Mouse (Mus musculus) midbrain, postnatal 0 days (tissue): Measurements from ENCODE around the gene Cxcr4. TPM values are rescaled to one million over a fixed set of nuclear protein-coding genes. Genes with fewer than 3 reads are reported as not detected.

ENCODE experiments used
- ATAC-seq: fragments of 200-750 bp; cut with Nextera tagmentation; 2 replicates; pipeline ENCODE4 v1.8.0; 2017; ENCODE audit warnings: moderate number of reproducible peaks, mild to moderate bottlenecking, moderate TSS enrichment, moderate library complexity; ENCODE audit not compliant: low FRiP score
- DNase-seq: peaks from one replicate; pipeline ENCODE4 v3.0.0-alpha.2; 2015; ENCODE audit warnings: low spot score
- H3K27ac ChIP-seq: fragments of 300-500 bp; sonication (generic); 2 replicates; pipeline ENCODE4 v1.5.1; 2014; ENCODE audit warnings: low read depth, mild to moderate bottlenecking, low read length, mixed read lengths
- H3K27me3 ChIP-seq: fragments of 300-500 bp; sonication (generic); 2 replicates; pipeline ENCODE4 v1.6.1; 2014; ENCODE audit warnings: low read length, control low read depth, mixed read lengths; ENCODE audit not compliant: insufficient read depth
- H3K36me3 ChIP-seq: fragments of 300-500 bp; sonication (generic); 2 replicates; pipeline ENCODE4 v1.6.1; 2014; ENCODE audit warnings: low read length, control low read depth, mixed read lengths; ENCODE audit not compliant: insufficient read depth
- H3K4me1 ChIP-seq: fragments of 300-500 bp; sonication (generic); 2 replicates; pipeline ENCODE4 v1.6.1; 2014; ENCODE audit warnings: mild to moderate bottlenecking, control low read depth, antibody characterized with exemption, low read length, mixed read lengths; ENCODE audit not compliant: insufficient read depth
- H3K4me2 ChIP-seq: fragments of 300-500 bp; sonication (generic); 2 replicates; pipeline ENCODE4 v1.6.1; 2014; ENCODE audit warnings: low read depth, mild to moderate bottlenecking, low read length, mixed read lengths; ENCODE audit not compliant: poor library complexity, severe bottlenecking
- H3K4me3 ChIP-seq: fragments of 300-500 bp; sonication (generic); 2 replicates; pipeline ENCODE4 v1.5.1; 2014; ENCODE audit warnings: low read depth, mild to moderate bottlenecking, low read length, moderate library complexity
- H3K9ac ChIP-seq: fragments of 300-500 bp; sonication (generic); replicated peaks from 2 replicates; pipeline ENCODE4 v1.6.1; 2014; ENCODE audit warnings: mild to moderate bottlenecking, low read length, moderate library complexity, mixed read lengths; ENCODE audit not compliant: poor library complexity, severe bottlenecking
- H3K9me3 ChIP-seq: fragments of 300-500 bp; sonication (generic); 2 replicates; pipeline ENCODE4 v1.6.1; 2016; ENCODE audit warnings: low read length, control low read depth
- CTCF ChIP-seq: IDR thresholded peaks from 2 replicates; pipeline ENCODE4 v1.5.1; 2016; ENCODE audit warnings: antibody characterized with exemption, mild to moderate bottlenecking
- WGBS: fragments of 180-500 bp; shearing (Covaris S2); extraction: QIAGEN DNeasy Blood & Tissue Kit; methylation state at CpG from one replicate; pipeline ENCODE4 v1.1.7; 2014; 5-methylcytosine and 5-hydroxymethylcytosine counted together
- polyA plus RNA-seq: library from polyadenylated mRNA; unstranded; fragments of >200 nt; fragmentation: Nextera tagmentation; extraction: Ambion mirVana; gene quantifications from 2 replicates; pipeline ENCODE4 v1.2.1, GENCODE M21; 2015
- total RNA-seq: library from RNA; depleted of rRNA; stranded (reverse); fragments of >200 nt; gene quantifications from 2 replicates; pipeline ENCODE4 v1.2.3, GENCODE M21; 2014

Cxcr4 gene
- total and polyA plus RNA-seq, 2 experiments from 2014 or later, result 1.7 to 28.5 TPM

DNA sequence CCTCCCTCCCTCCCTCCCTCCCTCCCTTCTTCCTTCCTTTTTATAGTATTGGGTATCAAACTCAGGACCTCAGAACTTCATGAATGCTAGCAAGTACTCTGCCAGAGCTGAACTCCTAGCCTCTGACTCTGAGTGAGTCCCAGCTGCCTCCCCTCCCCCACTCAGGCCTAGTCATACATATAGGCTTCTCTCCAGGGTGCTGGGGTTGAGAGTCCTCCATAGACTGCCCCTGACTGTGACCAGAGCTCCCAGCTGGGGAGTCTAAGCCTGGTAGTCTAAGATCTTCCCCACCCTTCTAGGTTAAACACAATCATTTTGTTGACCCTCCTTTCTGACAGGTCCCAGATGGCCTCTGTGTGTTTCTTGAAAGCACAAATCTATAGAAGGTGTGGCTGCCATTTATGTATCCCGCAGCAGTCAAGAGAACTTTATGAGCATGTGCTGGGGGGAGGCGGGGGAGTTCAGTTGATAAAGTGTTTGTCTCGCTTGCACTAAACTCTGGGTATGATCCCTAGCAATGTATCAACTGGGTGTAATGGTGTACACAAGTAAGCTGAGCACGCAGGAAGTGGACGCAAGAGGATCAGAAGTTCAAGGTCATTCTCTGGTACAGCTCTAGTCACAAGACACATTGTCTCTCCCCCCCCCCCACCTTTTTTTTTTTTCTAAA lies 10.1 kb upstream of the Cxcr4 start:
- H3K4me3 ChIP-seq, result no peak overlapping the region
- H3K36me3 ChIP-seq, result no peaks in the 10 kb centered on the region
- WGBS, result 91% methylated on average over 5 of the region's 5 CpGs
- DNase-seq, result no peak
- no peak for TF ChIP-seq CTCF
- H3K27me3 ChIP-seq, result no peaks in the 10 kb centered on the region
- no peaks in the 10 kb centered on the region for H3K4me1 ChIP-seq
- H3K4me2 ChIP-seq, result no peak overlapping the region
- H3K27ac ChIP-seq, result no peak overlapping the region
- H3K9ac ChIP-seq, result no peak overlapping the region
- no peaks in the 10 kb centered on the region for H3K9me3 ChIP-seq
- no peak for ATAC-seq

DNA sequence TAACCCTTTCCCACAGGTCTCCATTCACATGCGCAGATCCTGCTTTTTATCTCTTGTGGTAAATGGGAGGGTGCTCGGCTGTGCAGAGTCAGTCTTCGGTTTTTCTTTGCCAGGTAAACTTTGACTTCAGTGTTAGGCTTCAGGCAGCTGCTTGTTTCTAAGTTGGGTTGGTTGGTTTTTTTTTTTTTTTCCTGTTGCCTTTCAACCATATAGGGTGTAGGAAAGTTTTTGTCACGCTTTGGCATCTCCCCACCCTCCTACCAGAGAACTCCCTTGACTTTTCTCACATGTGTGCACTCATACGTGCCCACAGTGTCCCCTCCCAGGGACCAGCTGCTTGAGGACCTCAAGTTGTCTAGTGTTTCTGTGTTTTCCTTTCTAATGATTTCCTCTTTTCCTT lies 9.2 kb upstream of the Cxcr4 start:
- H3K36me3 ChIP-seq, result no peaks in the 10 kb centered on the region
- no peaks in the 10 kb centered on the region for H3K4me1 ChIP-seq
- no peak overlapping the region for H3K9ac ChIP-seq
- no peak overlapping the region for H3K27ac ChIP-seq
- ATAC-seq (no peak), DNase-seq (no peak)
- TF ChIP-seq CTCF, result no peak
- H3K27me3 ChIP-seq, result no peaks in the 10 kb centered on the region
- no peaks in the 10 kb centered on the region for H3K9me3 ChIP-seq
- H3K4me3 ChIP-seq, result no peak overlapping the region
- 74% methylated on average over 5 of the region's 5 CpGs for WGBS
- no peak overlapping the region for H3K4me2 ChIP-seq

DNA sequence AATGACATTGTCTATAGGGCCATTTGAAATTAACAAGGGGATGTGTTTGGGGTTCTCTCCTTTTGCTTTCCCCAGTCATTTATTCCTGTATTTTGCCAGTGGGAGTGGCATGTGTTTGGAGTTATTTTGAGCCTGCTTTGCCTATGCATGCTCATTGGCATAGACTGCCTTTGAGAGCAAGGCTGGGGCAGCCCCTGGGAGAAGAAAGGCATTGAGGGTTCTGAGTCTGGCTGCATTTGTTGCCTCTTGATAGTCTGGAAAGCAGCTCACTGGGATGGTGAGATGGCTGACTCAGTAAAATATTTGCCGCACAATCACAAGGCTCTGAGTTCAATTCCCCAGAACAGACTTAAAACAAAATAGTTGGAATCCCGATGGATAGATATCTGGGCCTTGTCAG lies 8.5 kb upstream of the Cxcr4 start:
- ATAC-seq (no peak), DNase-seq (no peak)
- H3K9ac ChIP-seq, result no peak overlapping the region
- TF ChIP-seq CTCF, result no peak
- WGBS, result 94% methylated on average over 2 of the region's 2 CpGs
- H3K27ac ChIP-seq, result no peak overlapping the region
- no peak overlapping the region for H3K4me3 ChIP-seq
- no peaks in the 10 kb centered on the region for H3K36me3 ChIP-seq
- no peaks in the 10 kb centered on the region for H3K27me3 ChIP-seq
- no peak overlapping the region for H3K4me2 ChIP-seq
- no peaks in the 10 kb centered on the region for H3K4me1 ChIP-seq
- no peaks in the 10 kb centered on the region for H3K9me3 ChIP-seq

DNA sequence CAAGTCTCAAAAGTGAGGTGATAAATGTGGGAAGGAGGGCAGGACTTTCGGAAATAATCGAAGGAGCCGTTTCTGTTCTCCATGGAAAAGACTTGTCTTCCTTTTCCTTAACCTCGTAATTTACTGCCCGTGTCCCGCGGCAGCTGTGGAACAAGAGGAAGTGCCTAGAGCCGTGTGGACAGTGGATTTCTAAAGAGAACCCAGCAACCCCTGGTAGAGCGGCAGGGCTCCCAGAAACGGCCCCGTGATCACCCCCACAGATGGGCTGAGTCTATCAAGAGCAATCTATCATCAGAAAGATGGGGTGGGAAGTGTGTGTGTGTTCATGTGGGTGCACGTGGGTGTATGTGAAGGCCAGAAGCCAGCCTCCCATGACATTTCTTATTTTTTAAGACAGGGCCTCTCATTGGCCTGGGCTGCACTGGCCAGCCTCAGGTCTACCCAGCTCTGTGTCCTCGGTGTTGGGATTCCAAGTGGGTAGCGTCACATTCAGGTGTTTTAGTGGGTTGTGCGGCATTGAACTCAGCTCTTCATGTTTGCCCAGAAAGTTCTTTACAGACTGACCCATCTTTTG lies 5.2 kb upstream of the Cxcr4 start:
- no peaks in the 10 kb centered on the region for H3K9me3 ChIP-seq
- H3K27me3 ChIP-seq, result no peaks in the 10 kb centered on the region
- no peak overlapping the region for H3K4me3 ChIP-seq
- H3K27ac ChIP-seq, result no peak overlapping the region
- TF ChIP-seq CTCF, result no peak
- peaks cover 6% of the 10 kb centered on the region; the same call in 1 of the 2 replicates for H3K4me1 ChIP-seq
- ATAC-seq, result no peak
- WGBS, result 84% methylated on average over 15 of the region's 15 CpGs
- H3K9ac ChIP-seq, result no peak overlapping the region
- H3K4me2 ChIP-seq, result no peak overlapping the region
- H3K36me3 ChIP-seq, result no peaks in the 10 kb centered on the region
- no peak for DNase-seq

DNA sequence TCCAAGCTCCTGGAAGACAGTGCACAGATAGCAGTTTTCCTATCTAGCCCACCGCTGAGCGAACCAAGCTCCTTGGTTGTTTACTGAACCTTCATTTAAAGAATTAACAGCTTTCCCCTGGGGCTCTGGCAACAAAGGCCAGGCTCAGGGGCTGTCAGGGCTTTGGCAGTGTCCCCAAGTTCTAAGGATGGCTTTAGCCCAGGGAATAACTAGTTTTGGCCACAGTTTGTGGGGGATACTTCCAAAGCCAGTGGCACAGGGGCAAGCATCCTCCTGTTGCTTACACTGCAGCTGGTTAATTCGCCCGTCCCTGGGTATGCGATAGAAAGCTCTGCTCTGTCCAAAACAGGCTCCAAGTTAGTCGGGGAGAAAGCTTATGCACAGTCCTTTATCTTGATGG lies 3.4 kb upstream of the Cxcr4 start:
- H3K27me3 ChIP-seq, result no peaks in the 10 kb centered on the region
- H3K4me2 ChIP-seq, result no peak overlapping the region
- H3K4me3 ChIP-seq, result no peak overlapping the region
- no peak overlapping the region for H3K27ac ChIP-seq
- TF ChIP-seq CTCF, result no peak
- DNase-seq (peak; percentile 77), ATAC-seq (no peak)
- no peak overlapping the region for H3K9ac ChIP-seq
- H3K4me1 ChIP-seq, result peaks cover 6% of the 10 kb centered on the region; the same call in 1 of the 2 replicates
- 12% methylated on average over 6 of the region's 6 CpGs for WGBS
- H3K36me3 ChIP-seq, result no peaks in the 10 kb centered on the region
- H3K9me3 ChIP-seq, result no peaks in the 10 kb centered on the region

DNA sequence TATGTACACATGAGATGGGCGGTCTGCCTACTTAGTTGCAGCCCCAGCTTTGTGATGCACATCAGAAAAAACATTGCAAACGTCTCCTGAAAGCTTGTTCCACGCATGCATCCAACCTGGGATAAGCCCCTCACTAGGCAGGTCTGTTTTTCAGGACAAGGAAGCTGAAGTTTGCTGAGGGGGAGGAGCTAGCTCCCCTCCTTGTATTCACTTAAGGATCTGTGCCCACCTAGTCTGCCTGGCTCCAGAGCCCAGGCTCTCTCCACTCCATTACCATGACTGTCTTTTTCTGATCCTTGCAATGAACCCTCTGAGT lies 3.0 kb upstream of the Cxcr4 start:
- no peak overlapping the region for H3K4me3 ChIP-seq
- H3K27ac ChIP-seq, result no peak overlapping the region
- no peak for TF ChIP-seq CTCF
- H3K9me3 ChIP-seq, result no peaks in the 10 kb centered on the region
- WGBS, result 22% methylated on average over 3 of the region's 3 CpGs
- no peaks in the 10 kb centered on the region for H3K27me3 ChIP-seq
- ATAC-seq, result no peak
- peaks cover 6% of the 10 kb centered on the region; the same call in 1 of the 2 replicates for H3K4me1 ChIP-seq
- H3K9ac ChIP-seq, result no peak overlapping the region
- no peak for DNase-seq
- no peak overlapping the region for H3K4me2 ChIP-seq
- H3K36me3 ChIP-seq, result no peaks in the 10 kb centered on the region
